Mouse (Mus musculus) brain, adult 2 months (tissue): ENCODE results near the gene Trp53rka.

ENCODE experiments used
- DNase-seq: peaks from one replicate; pipeline ENCODE4 v3.0.0; 2011; ENCODE audit warnings: low read depth, low spot score

Gene Trp53rka

DNA sequence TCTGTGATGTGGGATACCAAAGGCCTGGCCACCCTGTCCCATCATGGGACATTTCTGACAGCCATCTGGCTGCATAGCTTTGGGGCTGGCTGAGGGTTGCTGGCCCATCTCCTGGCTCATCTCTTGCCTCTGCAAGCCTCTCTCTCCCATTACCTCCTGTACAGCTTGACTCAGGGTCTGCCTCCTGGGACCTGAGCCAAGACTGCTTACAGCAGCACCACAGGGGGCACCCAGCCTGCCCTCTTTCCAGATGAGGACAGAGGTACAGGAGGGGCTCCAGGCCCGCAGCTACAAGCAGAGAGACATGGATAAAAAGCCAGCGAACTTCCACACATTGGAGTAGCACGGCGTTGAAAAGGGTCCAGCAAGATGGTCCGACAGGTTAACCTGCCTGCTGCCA, 6.7 kb downstream of the Trp53rka start:
- DNase-seq: no peak

- DNase-seq: peak; percentile 53
These were observed 7.3 kb downstream of the Trp53rka start for GRCm38 (mm10) chr2:165485826-165486225.

DNA sequence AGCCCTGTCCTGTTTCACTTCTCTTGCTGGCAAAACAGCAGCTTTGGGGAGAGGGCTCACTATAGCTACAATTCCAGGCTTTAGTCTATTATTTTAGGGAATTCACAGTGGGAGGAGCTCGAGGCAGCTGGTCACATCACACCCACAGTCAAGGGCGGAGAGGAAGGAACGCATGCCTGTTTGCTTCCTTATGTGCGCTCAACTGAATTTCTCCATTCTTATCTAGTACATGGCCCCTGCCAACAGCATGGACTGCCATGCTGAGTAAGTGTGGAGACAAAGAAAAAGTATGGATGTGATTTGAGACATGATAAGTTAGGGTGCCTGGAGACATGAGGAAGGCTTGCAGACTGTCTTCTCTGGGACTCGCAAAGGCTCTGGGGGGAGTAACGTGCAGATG, 9.0 kb downstream of the Trp53rka start:
- DNase-seq: peak; percentile 32

GRCm38 (mm10) chr2:165482003-165482402, 11.1 kb downstream of the Trp53rka start:
- no peak for DNase-seq

DNA sequence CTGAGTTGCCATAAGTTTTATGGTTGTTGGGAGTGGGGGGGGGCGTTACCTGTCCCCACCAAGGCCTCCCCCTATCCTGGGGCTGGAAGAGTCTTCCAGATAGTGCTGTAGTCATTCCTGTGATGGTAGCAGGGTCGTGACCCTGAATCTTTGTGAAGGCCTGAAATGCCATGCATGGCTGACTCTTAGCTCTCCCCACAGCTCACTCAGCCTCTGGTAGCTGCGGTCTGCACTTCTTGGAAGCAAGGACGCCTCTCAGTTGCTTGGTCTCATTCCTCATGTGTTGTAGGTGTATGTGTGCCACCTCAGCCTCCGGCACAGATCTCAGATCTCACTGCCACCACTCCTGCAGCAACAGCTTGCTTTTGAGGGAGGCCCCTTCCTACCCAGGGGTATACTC, 17.3 kb downstream of the Trp53rka start:
- DNase-seq: peak; percentile 17

GRCm38 (mm10) chr2:165475412-165475811, 17.7 kb downstream of the Trp53rka start:
- no peak for DNase-seq

GRCm38 (mm10) chr2:165473003-165473402, 20.1 kb downstream of the Trp53rka start, which contains the start of gene Slc13a3:
Gene Slc13a3, minus strand, starts transcription at chr2:165473230.
- no peak for DNase-seq

GRCm38 (mm10) chr2:165471943-165472342, 21.2 kb downstream of the Trp53rka start:
- DNase-seq: no peak

DNA sequence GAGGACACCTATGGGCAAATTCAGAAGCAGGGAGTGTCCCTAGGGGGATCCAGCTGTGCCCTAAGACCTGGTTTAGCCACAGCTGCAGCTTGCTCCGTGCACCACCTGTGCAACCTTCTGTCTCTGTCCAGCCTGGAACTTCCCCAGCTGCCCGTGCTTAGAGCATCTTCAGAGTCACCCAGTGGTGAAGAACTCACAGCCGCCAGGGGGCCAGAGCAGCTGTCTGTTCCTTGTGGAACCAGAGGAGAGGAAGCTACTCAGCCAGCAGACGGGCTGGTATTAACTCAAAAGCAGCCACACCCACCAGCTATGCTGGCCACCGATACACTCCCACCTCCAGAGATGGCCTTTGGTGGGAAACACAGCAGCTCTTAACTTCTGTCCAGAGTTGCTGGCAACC, 23.0 kb downstream of the Trp53rka start:
- DNase-seq: no peak

- peak; percentile 16 for DNase-seq
These were observed 25.2 kb downstream of the Trp53rka start for GRCm38 (mm10) chr2:165467824-165468452.

GRCm38 (mm10) chr2:165459663-165460062, 33.5 kb downstream of the Trp53rka start:
- no peak for DNase-seq

GRCm38 (mm10) chr2:165458189-165458588, 34.9 kb downstream of the Trp53rka start:
- DNase-seq: no peak

DNA sequence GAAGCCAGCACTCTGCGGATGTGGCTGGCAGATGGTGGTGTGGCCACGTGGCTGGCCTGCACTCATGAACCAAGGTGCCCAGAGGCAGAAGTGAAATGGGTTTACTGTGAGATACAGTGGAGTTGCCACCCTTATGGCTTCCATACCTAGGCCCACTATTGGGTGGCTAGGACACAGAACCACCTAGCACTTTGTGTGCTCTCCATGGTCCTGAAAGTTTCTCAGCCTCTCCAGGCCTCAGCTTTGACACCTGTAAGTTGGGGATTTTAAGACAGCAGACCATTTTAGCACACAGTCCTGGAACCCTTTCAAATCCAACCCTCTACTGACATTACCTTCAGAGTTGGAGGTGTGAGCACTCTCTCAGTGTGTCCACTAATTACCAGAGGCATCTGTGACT, 36.4 kb downstream of the Trp53rka start:
- no peak for DNase-seq

DNA sequence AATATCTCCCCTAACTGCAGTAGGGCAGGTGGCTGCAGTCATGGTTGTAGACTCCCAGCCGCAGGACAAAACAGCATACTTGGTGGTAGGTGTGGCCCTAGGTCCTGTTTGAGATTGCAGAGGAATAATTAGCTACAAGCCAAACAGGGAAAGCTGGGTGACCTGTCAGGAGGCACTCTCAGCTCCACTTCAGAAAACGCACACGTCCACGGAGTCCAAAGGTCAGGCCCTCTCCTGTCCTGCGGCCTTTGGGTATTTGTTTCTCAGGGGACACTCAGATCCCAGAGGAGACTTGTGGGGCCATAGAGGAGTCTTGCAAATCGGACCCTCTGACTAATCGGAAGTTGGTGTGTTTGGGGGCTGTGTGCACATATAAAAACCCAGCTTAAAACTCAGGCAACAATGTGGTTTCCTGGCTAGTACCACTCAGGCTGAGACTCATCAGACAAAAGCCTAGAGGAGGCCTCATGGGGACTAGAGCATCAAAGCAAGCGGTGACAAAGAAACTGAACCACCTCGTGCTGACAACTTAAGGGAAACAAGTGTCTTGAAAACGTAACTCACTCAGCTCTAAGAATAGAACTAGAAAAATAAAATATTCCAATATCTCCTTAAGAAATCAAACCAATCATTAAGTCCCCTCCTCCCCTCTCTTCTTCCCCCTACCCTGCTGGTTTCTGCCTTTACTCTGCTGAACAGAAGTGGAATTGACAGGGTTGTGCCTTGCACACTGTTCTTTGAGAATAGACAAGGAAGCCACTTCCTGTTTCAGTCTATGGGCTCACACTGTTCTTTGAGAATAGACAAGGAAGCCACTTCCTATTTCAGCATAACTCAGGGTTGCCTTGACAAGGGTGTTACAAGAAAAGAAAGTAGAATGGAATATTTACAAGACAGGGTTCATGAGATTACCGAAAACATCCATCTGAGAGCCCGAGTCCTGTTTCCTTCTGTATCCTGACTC, 40.1 kb downstream of the Trp53rka start:
- DNase-seq: peak; percentile 13

- DNase-seq: no peak
These were observed 44.6 kb downstream of the Trp53rka start for GRCm38 (mm10) chr2:165448475-165448874.

GRCm38 (mm10) chr2:165444861-165445260, 48.3 kb downstream of the Trp53rka start:
- DNase-seq: no peak

DNA sequence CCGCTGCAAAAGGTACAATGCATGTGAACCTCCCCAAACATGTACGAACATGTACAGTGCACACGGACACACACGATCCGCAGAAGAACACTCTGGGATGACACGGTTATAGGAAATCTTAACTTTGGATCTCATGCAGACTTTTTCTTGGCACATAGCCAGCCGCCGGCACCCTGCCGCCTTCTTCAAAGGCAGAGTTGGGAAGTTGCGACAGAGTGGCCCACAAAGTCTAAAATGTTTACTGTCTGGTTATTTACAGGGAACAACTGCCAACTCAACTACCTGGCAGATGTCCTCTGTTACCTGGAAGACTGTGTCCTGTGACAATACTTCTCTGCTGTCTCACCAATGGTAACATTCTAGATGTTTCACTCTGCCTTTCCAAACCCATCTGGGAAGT, 50.1 kb downstream of the Trp53rka start:
- no peak for DNase-seq

GRCm38 (mm10) chr2:165441613-165442012, 51.5 kb downstream of the Trp53rka start:
- DNase-seq: no peak
